Mouse (Mus musculus) hindbrain, postnatal 0 days (tissue): ENCODE results near the gene Mcu. TPM values are rescaled to one million over a fixed set of nuclear protein-coding genes. Genes with fewer than 3 reads are reported as not detected.

Source experiments
- ATAC-seq: fragments of 200-750 bp; cut with Nextera tagmentation; 2 replicates; pipeline ENCODE4 v1.8.0; 2017; ENCODE audit warnings: mild to moderate bottlenecking, moderate TSS enrichment, moderate library complexity
- DNase-seq: peaks from one replicate; pipeline ENCODE4 v3.0.0-alpha.2; 2015; ENCODE audit warnings: low spot score
- H3K27ac ChIP-seq: fragments of 300-500 bp; sonication (generic); 2 replicates; pipeline ENCODE4 v1.5.1; 2014; ENCODE audit warnings: mild to moderate bottlenecking
- H3K27me3 ChIP-seq: fragments of 300-500 bp; sonication (generic); 2 replicates; pipeline ENCODE4 v1.6.1; 2014; ENCODE audit warnings: low read length, mixed read lengths; ENCODE audit not compliant: insufficient read depth
- H3K36me3 ChIP-seq: fragments of 300-500 bp; sonication (generic); 2 replicates; pipeline ENCODE4 v1.6.1; 2014; ENCODE audit warnings: low read length, mixed read lengths; ENCODE audit not compliant: insufficient read depth
- H3K4me1 ChIP-seq: fragments of 300-500 bp; sonication (generic); 2 replicates; pipeline ENCODE4 v1.6.1; 2014; ENCODE audit warnings: antibody characterized with exemption, low read length, mixed read lengths; ENCODE audit not compliant: insufficient read depth
- H3K4me2 ChIP-seq: fragments of 300-500 bp; sonication (generic); 2 replicates; pipeline ENCODE4 v1.6.1; 2014; ENCODE audit warnings: low read depth, mild to moderate bottlenecking, low read length, moderate library complexity, mixed read lengths
- H3K4me3 ChIP-seq: fragments of 300-500 bp; sonication (generic); 2 replicates; pipeline ENCODE4 v1.5.1; 2014; ENCODE audit warnings: low read length
- H3K9ac ChIP-seq: fragments of 300-500 bp; sonication (generic); replicated peaks from 2 replicates; pipeline ENCODE4 v1.6.1; 2014; ENCODE audit warnings: mild to moderate bottlenecking, low read length, moderate library complexity, mixed read lengths
- H3K9me3 ChIP-seq: fragments of 300-500 bp; sonication (generic); 2 replicates; pipeline ENCODE4 v1.6.1; 2016; ENCODE audit warnings: low read length, mixed read lengths
- CTCF ChIP-seq: IDR thresholded peaks from 2 replicates; pipeline ENCODE4 v1.5.1; 2016; ENCODE audit warnings: antibody characterized with exemption, control low read depth, low read depth
- WGBS: fragments of 180-500 bp; shearing (Covaris S2); extraction: QIAGEN DNeasy Blood & Tissue Kit; methylation state at CpG from one replicate; pipeline ENCODE4 v1.1.7; 2014; 5-methylcytosine and 5-hydroxymethylcytosine counted together
- polyA plus RNA-seq: library from polyadenylated mRNA; unstranded; fragments of >200 nt; fragmentation: Nextera tagmentation; extraction: Ambion mirVana; gene quantifications from 2 replicates; pipeline ENCODE4 v1.2.1, GENCODE M21; 2015
- total RNA-seq: library from RNA; depleted of rRNA; stranded (reverse); fragments of >200 nt; gene quantifications from 2 replicates; pipeline ENCODE4 v1.2.3, GENCODE M21; 2014; rRNA removed

Mcu gene
- total and polyA plus RNA-seq, 2 experiments from 2014 or later, result 33.4 to 44.9 TPM

GRCm38 (mm10) chr10:59402899-59403792 is 213.3 kb downstream of the Mcu start, which contains the start of gene Pla2g12b:
Gene Pla2g12b, plus strand, starts transcription at chr10:59403660.
- Histone ChIP-seq H3K4me2 (no peak within 1 kb of the TSS), H3K36me3 (no peaks in the 10 kb centered on the region), H3K9ac (no peak within 1 kb of the TSS), H3K27ac (no peak within 1 kb of the TSS), H3K9me3 (no peaks in the 10 kb centered on the region), H3K27me3 (no peaks in the 10 kb centered on the region), H3K4me1 (no peaks in the 10 kb centered on the region), H3K4me3 (no peak within 1 kb of the TSS)
- TF ChIP-seq CTCF, result no peak
- 77% methylated on average over 21 of the region's 21 CpGs for WGBS
- no peak for ATAC-seq
- no peak for DNase-seq

Other genes starting within 250 kb of the Mcu start
- 1.3 and 5.9 TPM in 2 replicates for gene Gm10273, start 221.1 kb downstream of the Mcu start, total RNA-seq
- gene Gm10273, start 221.1 kb downstream of the Mcu start, polyA plus RNA-seq, result 4.0 and 7.7 TPM in 2 replicates
- gene Pla2g12b, start 213.0 kb downstream of the Mcu start, total RNA-seq, result not detected in 2 replicates
- not detected in 2 replicates for gene Pla2g12b, start 213.0 kb downstream of the Mcu start, polyA plus RNA-seq
- gene Oit3, start 174.9 kb downstream of the Mcu start, total RNA-seq, result not detected in 2 replicates
- gene Oit3, start 174.9 kb downstream of the Mcu start, polyA plus RNA-seq, result 0.11 and 0.23 TPM in 2 replicates
- gene Gm10322, start 629 bp downstream of the Mcu start, total RNA-seq, result not detected in 2 replicates
- gene Gm10322, start 629 bp downstream of the Mcu start, polyA plus RNA-seq, result not detected in 2 replicates
- 67.5 and 73.4 TPM in 2 replicates for gene Micu1, start 85.8 kb upstream of the Mcu start, total RNA-seq
- 74.9 and 75.2 TPM in 2 replicates for gene Micu1, start 85.8 kb upstream of the Mcu start, polyA plus RNA-seq